Mouse (Mus musculus): ENCODE measurements around the gene Pip5kl1.

DNA sequence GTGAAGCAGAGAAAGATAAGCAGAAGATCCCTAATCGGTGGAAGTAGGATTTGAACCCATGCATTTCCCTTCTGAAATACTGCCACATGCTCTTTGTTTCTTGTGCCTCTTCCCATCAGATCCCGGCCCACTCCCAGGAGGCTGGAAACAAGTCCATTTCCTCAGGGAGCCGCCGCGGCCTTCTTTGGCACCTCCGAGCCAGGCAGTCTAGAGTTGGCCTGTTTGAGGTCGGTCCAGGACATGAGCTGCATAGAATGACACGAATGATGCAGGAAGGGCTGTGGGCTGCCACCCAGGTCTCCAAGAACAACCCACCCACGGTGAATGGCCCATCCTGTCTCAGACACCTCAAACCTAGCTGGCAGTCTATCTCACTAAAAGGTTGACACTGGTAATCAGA, 1.9 kb downstream of the Pip5kl1 start:
- TF ChIP-seq CTCF (IDR thresholded peaks at IDR 0.05; ENCODE audit: control insufficient read depth, insufficient read depth, insufficient replicate concordance, low read depth, low read length) (no peak), POLR2A (IDR thresholded peaks at IDR 0.05; ENCODE audit: control insufficient read depth, low read depth, low read length) (no peak)
